Mouse (Mus musculus): ENCODE data around the gene Dtnbp1. TPM values are rescaled to one million over a fixed set of nuclear protein-coding genes. Genes with fewer than 3 reads are reported as not detected.

The Dtnbp1 gene
- polyA plus RNA-seq, 1 experiment from 2014 or later = 64.9 TPM

DNA sequence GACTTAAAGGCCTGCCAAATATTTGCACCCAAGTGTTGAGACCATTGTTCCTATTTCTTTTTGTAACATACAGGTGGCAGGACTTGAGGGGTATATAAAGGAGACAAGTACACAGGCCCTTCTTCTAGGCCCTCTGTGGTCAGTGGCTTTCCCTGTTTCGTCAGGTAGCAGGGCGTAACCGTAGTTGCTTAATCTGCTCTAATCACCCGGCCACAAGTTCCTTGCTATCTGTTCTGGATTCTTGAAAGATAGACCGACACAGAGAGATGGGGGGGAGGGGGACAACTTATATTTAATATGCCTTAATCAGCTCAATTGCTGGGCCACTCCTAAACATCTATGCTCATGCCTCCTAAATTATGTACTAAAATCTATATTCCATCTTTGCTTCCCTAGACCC lies 86.6 kb downstream of the Dtnbp1 start:
- WGBS = 87% methylated on average over 5 of the region's 5 CpGs
- H3K27ac ChIP-seq = no peak overlapping the region
- no peaks in the 10 kb centered on the region for H3K9me3 ChIP-seq
- H3K36me3 ChIP-seq = peaks cover 87% of the 10 kb centered on the region
- H3K4me3 ChIP-seq = no peak overlapping the region
- H3K9ac ChIP-seq = no peak overlapping the region
- peaks cover 22% of the 10 kb centered on the region for H3K4me1 ChIP-seq
- no peak overlapping the region for H3K4me2 ChIP-seq
- H3K27me3 ChIP-seq = no peaks in the 10 kb centered on the region
- ATAC-seq (ENCODE audit: insufficient number of reproducible peaks, low FRiP score, low TSS enrichment, low read depth) = no peak

DNA sequence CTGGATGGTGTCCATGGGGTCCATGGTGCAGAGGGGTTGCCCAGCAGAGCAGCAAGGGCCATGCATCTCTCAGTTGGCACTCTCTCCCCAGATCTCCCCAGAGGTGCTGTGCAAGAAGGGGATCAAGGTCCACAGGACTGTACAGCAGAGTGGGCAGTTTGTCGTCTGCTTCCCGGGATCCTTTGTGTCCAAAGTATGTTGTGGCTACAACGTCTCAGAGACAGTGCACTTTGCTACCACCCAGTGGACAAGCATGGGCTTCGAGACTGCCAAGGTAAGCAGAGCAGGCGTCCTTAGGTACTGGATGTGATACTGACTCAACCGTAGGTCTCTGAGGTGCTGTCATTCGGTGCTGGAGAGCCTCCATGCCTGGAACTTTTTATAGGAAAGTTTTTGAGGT lies 88.4 kb downstream of the Dtnbp1 start:
- H3K9me3 ChIP-seq = no peaks in the 10 kb centered on the region
- peaks cover 78% of the 10 kb centered on the region for H3K36me3 ChIP-seq
- no peak for ATAC-seq (ENCODE audit: insufficient number of reproducible peaks, low FRiP score, low TSS enrichment, low read depth)
- 57% methylated on average over 7 of the region's 7 CpGs for WGBS
- H3K4me1 ChIP-seq = peaks cover 32% of the 10 kb centered on the region
- no peak overlapping the region for H3K4me3 ChIP-seq
- H3K9ac ChIP-seq = no peak overlapping the region
- H3K4me2 ChIP-seq = no peak overlapping the region
- no peaks in the 10 kb centered on the region for H3K27me3 ChIP-seq
- no peak overlapping the region for H3K27ac ChIP-seq

DNA sequence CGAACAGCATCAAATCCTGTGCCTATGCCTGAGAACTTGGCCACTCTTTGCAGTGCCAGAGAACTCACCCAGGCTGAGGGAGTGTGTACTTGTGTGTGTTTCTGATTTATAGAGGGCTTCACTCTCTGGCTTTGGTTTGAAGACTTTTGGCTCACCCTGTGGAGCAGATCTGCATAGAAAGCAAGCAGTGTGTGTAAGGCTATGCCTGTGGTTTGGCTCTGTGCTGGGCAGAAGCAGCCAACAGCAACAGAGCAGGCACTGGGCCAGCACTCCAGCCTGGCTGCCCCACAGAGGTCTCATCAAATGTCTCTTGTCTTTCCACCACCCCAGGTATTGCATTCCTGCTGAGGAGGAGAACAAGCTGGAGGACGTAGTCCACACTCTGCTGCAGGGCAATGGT lies 89.1 kb downstream of the Dtnbp1 start:
- Histone ChIP-seq H3K36me3 (peaks cover 72% of the 10 kb centered on the region), H3K4me3 (no peak overlapping the region), H3K9ac (no peak overlapping the region), H3K27me3 (no peaks in the 10 kb centered on the region), H3K4me2 (no peak overlapping the region), H3K9me3 (no peaks in the 10 kb centered on the region), H3K4me1 (peaks cover 39% of the 10 kb centered on the region), H3K27ac (peak overlapping the region; percentile 57; the same call in 1 of the 2 replicates)
- whole genome bisulfite sequencing = 63% methylated on average over 2 of the region's 2 CpGs
- ATAC-seq (ENCODE audit: insufficient number of reproducible peaks, low FRiP score, low TSS enrichment, low read depth) = peak; percentile 78

DNA sequence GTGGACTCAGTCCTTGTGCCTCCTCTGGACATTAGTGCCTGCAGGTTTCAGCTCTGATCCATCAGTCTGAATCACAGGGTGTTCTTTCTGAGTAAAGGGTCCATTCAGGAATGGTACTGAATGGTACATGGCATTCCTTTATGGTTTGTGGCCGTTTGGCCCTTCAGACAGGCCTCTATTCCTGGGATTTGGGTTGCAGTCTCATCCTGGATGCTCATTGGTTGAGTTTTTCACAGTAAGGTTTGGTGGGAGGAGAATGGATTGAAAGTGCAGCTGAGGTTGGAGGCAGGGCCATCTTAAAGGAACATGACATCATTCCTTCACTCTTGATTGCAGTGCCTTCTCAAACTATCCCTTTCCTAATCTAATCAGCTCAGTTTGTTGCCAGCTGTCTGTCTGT lies 93.2 kb downstream of the Dtnbp1 start:
- 24% methylated on average over 1 of the region's 1 CpGs for WGBS
- Histone ChIP-seq H3K4me1 (peaks cover 62% of the 10 kb centered on the region), H3K9me3 (no peaks in the 10 kb centered on the region), H3K4me2 (no peak overlapping the region), H3K4me3 (no peak overlapping the region), H3K36me3 (peaks cover 53% of the 10 kb centered on the region), H3K27ac (no peak overlapping the region), H3K9ac (no peak overlapping the region), H3K27me3 (no peaks in the 10 kb centered on the region)
- ATAC-seq (ENCODE audit: insufficient number of reproducible peaks, low FRiP score, low TSS enrichment, low read depth) = no peak

DNA sequence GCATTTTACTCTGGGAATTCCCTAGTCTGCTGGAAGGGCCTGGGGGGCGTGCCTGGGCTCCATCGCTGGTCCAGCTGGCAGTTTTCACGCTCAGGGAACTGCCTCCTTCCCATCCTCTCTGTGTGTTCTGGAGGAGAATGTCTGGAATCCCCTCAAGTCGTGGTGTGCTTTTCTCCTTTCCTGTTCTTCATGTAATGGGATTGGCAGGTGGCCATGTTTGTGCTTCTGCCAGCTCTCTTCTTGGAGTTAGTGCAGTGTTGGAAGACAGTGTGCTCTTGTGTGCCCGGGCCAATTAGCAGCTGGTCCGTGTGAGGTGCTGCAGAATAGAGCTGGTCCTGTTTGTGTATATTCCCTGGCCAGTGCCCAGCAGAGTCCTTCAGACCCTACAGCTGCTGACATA lies 94.2 kb downstream of the Dtnbp1 start:
- H3K4me2 ChIP-seq = no peak overlapping the region
- H3K27ac ChIP-seq = peak overlapping the region; percentile 81
- peak; percentile 93 for ATAC-seq (ENCODE audit: insufficient number of reproducible peaks, low FRiP score, low TSS enrichment, low read depth)
- no peaks in the 10 kb centered on the region for H3K27me3 ChIP-seq
- no peaks in the 10 kb centered on the region for H3K9me3 ChIP-seq
- H3K4me3 ChIP-seq = no peak overlapping the region
- no peak overlapping the region for H3K9ac ChIP-seq
- peaks cover 59% of the 10 kb centered on the region for H3K4me1 ChIP-seq
- 19% methylated on average over 6 of the region's 6 CpGs for WGBS
- H3K36me3 ChIP-seq = peaks cover 51% of the 10 kb centered on the region

DNA sequence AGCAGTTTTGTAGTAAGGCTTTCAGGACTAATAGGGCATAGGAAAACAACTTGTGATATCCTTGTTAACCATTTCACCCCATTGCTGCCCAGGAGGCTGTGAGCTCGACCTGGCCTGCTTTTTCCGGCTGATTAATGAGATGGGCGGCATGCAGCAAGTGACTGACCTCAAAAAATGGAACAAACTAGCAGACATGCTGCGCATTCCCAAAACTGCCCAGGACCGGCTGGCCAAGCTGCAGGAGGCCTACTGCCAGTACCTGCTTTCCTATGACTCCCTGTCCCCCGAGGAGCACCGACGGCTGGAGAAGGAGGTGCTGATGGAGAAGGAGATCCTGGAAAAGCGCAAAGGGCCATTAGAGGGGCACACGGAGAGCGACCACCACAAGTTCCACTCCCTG lies 95.8 kb downstream of the Dtnbp1 start:
- ATAC-seq (ENCODE audit: insufficient number of reproducible peaks, low FRiP score, low TSS enrichment, low read depth) = no peak
- Histone ChIP-seq H3K4me3 (no peak overlapping the region), H3K9me3 (no peaks in the 10 kb centered on the region), H3K4me1 (peaks cover 50% of the 10 kb centered on the region), H3K9ac (no peak overlapping the region), H3K27ac (no peak overlapping the region), H3K36me3 (peaks cover 56% of the 10 kb centered on the region), H3K27me3 (no peaks in the 10 kb centered on the region), H3K4me2 (no peak overlapping the region)
- WGBS = 87% methylated on average over 11 of the region's 11 CpGs

DNA sequence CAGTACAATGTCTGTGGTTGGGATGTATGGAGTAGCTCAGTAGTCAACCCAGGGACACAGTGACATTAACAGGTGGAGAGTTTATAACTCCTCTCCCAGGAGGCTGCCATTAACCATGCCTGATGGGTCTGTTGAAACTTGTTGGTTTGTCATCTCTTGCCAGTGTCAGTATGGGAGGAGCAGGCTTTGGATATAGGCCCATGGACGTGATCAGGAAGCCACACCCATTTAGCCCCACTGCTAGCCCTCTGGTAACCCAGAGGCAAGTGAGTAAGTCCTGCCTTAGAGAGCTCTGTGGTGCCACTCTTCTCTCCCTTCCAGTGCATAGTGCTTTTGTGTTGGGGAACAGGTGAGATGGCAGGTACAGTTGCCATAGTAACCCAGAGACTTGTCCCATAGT lies 97.7 kb downstream of the Dtnbp1 start:
- 61% methylated on average over 1 of the region's 1 CpGs for WGBS
- ATAC-seq (ENCODE audit: insufficient number of reproducible peaks, low FRiP score, low TSS enrichment, low read depth) = no peak
- H3K4me3 ChIP-seq = no peak overlapping the region

DNA sequence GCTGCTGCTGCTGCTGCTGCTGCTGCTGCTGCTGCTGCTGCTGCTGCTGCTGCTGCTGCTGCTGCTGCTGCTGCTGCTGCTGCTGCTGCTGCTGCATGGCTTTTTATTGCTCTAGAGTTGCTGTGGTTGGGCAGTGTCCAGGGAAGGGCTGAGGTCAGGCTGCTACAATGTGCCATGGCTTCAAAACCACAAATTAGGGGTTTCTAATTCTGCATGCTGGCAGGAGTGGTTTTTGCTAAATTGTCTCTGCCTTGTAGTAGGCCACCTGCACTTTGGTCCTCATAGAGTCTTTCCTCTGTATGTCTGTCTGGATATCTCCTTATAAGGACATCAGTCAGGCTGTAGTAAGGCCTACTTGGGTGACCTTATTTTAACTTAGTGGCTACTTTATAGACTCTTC lies 98.5 kb downstream of the Dtnbp1 start:
- Histone ChIP-seq H3K4me1 (peaks cover 37% of the 10 kb centered on the region), H3K27ac (no peak overlapping the region), H3K4me2 (no peak overlapping the region), H3K9ac (no peak overlapping the region), H3K4me3 (no peak overlapping the region), H3K36me3 (peaks cover 41% of the 10 kb centered on the region), H3K9me3 (no peaks in the 10 kb centered on the region), H3K27me3 (no peaks in the 10 kb centered on the region)
- no peak for ATAC-seq (ENCODE audit: insufficient number of reproducible peaks, low FRiP score, low TSS enrichment, low read depth)

More for the DNA sequence above, 97.7 kb downstream of the Dtnbp1 start:
- no peak overlapping the region for H3K27ac ChIP-seq
- H3K9ac ChIP-seq = no peak overlapping the region
- H3K4me2 ChIP-seq = no peak overlapping the region
- peaks cover 45% of the 10 kb centered on the region for H3K4me1 ChIP-seq
- peaks cover 41% of the 10 kb centered on the region for H3K36me3 ChIP-seq
- H3K9me3 ChIP-seq = no peaks in the 10 kb centered on the region
- H3K27me3 ChIP-seq = no peaks in the 10 kb centered on the region

DNA sequence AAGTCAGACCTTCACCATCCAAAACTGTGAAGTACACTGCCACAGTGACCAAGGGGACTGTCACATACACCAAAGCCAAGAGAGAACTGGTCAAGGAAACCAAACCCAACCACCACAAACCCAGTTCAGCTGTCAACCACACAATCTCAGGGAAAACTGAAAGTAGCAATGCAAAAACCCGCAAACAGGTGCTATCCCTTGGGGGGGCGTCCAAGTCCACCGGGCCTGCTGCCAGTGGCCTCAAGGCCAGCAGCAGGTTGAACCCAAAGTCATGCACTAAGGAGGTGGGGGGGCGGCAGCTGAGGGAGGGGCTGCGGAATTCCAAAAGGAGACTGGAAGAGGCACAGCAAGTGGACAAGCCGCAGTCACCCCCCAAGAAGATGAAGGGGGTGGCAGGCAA lies 99.6 kb downstream of the Dtnbp1 start:
- peaks cover 26% of the 10 kb centered on the region for H3K4me1 ChIP-seq
- H3K9me3 ChIP-seq = no peaks in the 10 kb centered on the region
- 85% methylated on average over 6 of the region's 6 CpGs for WGBS
- H3K4me3 ChIP-seq = no peak overlapping the region
- H3K9ac ChIP-seq = no peak overlapping the region
- no peak for ATAC-seq (ENCODE audit: insufficient number of reproducible peaks, low FRiP score, low TSS enrichment, low read depth)
- no peak overlapping the region for H3K4me2 ChIP-seq
- peaks cover 50% of the 10 kb centered on the region for H3K36me3 ChIP-seq
- no peaks in the 10 kb centered on the region for H3K27me3 ChIP-seq
- H3K27ac ChIP-seq = no peak overlapping the region

DNA sequence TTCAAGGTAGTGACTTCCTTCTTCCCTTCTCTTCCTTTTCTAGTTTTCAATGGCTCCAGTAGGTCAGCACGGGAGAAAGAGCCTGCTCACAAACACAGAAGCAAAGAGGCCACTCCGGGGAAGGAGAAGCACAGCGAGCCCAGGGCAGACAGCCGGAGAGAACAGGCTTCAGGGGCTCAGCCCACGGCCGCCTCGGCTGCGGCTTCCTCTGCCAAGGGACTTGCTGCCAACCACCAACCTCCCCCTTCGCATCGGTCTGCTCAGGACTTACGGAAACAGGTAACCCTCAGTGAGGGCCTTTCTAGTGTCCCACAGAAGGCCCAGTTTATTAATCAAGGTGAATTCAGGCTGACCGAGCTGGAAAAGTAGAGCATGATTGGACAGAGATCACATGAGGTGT lies 105.7 kb downstream of the Dtnbp1 start:
- Histone ChIP-seq H3K27ac (no peak overlapping the region), H3K9ac (no peak overlapping the region), H3K4me2 (no peak overlapping the region), H3K9me3 (no peaks in the 10 kb centered on the region), H3K4me1 (no peaks in the 10 kb centered on the region), H3K4me3 (no peak overlapping the region), H3K36me3 (peaks cover 26% of the 10 kb centered on the region), H3K27me3 (no peaks in the 10 kb centered on the region)
- 93% methylated on average over 12 of the region's 12 CpGs for WGBS
- no peak for ATAC-seq (ENCODE audit: insufficient number of reproducible peaks, low FRiP score, low TSS enrichment, low read depth)

DNA sequence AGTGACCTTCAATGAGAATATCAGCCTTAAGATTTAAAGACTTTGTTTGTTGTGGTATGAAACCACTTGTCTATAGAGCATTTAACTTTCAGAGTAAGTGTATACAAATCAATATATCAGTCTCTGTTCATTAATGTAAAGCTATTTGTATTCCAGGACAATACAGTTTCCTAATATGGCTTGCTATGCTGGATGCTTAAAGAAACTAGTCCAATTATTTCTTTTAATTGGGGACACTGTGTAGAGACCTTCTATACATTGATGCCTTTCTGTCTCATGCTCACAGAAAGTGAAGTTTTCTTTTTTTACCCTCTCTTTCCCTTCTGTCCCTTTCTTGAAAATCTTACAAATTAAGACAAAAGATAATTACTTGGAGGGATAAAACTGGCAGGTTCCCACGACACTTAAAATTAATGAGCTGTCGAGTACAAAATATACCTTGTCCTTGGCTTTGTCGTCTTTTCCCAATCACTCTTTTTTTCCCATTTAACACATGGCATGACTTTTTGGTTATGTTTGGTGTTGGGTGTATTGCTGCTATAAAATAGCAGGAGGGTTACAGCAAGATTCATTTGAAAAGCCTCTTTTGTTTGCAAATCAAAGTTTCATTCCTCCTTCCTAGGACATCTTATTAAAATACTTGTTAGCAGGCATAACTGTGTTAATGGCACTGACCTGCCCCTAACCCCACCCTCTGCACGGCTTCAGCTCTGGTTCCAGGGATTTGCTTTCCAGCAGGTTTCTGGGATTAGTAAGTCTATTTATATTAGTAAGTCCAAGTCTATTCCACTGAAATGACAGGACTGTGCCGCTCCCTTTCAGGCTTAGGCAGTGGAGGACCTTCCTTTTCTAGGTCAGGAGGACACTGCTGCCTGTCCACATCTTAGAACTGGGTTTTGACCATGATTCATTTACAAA lies 109.9 kb downstream of the Dtnbp1 start:
- Histone ChIP-seq H3K4me2 (no peak overlapping the region), H3K4me1 (no peaks in the 10 kb centered on the region), H3K9ac (no peak overlapping the region), H3K4me3 (no peak overlapping the region), H3K27me3 (no peaks in the 10 kb centered on the region), H3K36me3 (peaks cover 23% of the 10 kb centered on the region), H3K27ac (no peak overlapping the region), H3K9me3 (no peaks in the 10 kb centered on the region)
- no peak for ATAC-seq (ENCODE audit: insufficient number of reproducible peaks, low FRiP score, low TSS enrichment, low read depth)
- 33% methylated on average over 5 of the region's 5 CpGs for WGBS

DNA sequence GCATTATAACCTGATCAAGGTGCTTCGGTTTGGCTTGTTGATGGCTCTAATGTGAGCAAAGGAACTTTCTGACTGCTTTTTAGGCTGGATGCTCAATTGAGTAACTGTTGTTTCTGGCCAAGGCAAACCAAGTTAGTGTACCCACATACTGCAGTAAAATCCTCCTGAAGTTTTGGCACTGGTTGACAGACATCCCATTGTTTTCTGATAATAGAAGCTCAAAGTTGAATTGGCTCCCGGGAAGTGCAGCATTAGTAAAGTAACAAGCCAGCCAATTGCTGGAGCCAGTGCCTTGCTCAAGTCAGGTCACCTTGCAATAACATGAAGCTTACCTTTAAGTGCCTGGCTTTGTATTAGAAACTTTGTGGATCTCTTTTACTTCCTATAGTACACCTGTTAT lies 111.3 kb downstream of the Dtnbp1 start:
- 81% methylated on average over 2 of the region's 2 CpGs for WGBS
- peaks cover 10% of the 10 kb centered on the region; the same call in 1 of the 2 replicates for H3K36me3 ChIP-seq
- ATAC-seq (ENCODE audit: insufficient number of reproducible peaks, low FRiP score, low TSS enrichment, low read depth) = no peak
- no peaks in the 10 kb centered on the region for H3K27me3 ChIP-seq
- no peaks in the 10 kb centered on the region for H3K4me1 ChIP-seq
- H3K27ac ChIP-seq = no peak overlapping the region
- H3K4me3 ChIP-seq = no peak overlapping the region
- H3K4me2 ChIP-seq = no peak overlapping the region
- H3K9ac ChIP-seq = no peak overlapping the region
- no peaks in the 10 kb centered on the region for H3K9me3 ChIP-seq

Measured in limb, embryonic 15.5 days (tissue).